Mouse (Mus musculus) midbrain, embryonic 14.5 days (tissue): Measurements from ENCODE around the gene Dio3. TPM values are rescaled to one million over a fixed set of nuclear protein-coding genes. Genes with fewer than 3 reads are reported as not detected.

Experiments used
- ATAC-seq: fragments of 200-750 bp; cut with Nextera tagmentation; 2 replicates; pipeline ENCODE4 v1.8.0; 2017; ENCODE audit warnings: moderate number of reproducible peaks, moderate library complexity; ENCODE audit not compliant: low FRiP score, low TSS enrichment
- DNase-seq: peaks from one replicate; pipeline ENCODE4 v3.0.0-alpha.2; 2015
- H3K27ac ChIP-seq: fragments of 300-500 bp; sonication (generic); replicated peaks from 2 replicates; pipeline ENCODE4 v1.5.1; 2014; ENCODE audit warnings: mild to moderate bottlenecking, low read depth, low read length, moderate library complexity
- H3K27me3 ChIP-seq: fragments of 300-500 bp; sonication (generic); 2 replicates; pipeline ENCODE4 v1.6.1; 2014; ENCODE audit warnings: low read length, control low read depth, mixed read lengths; ENCODE audit not compliant: control insufficient read depth, insufficient read depth
- H3K36me3 ChIP-seq: fragments of 300-500 bp; sonication (generic); 2 replicates; pipeline ENCODE4 v1.6.1; 2014; ENCODE audit warnings: low read length, control low read depth; ENCODE audit not compliant: control insufficient read depth, insufficient read depth
- H3K4me1 ChIP-seq: fragments of 300-500 bp; sonication (generic); 2 replicates; pipeline ENCODE4 v1.6.1; 2014; ENCODE audit warnings: mild to moderate bottlenecking, antibody characterized with exemption, low read length, control low read depth; ENCODE audit not compliant: control insufficient read depth, insufficient read depth
- H3K4me2 ChIP-seq: fragments of 300-500 bp; sonication (generic); 2 replicates; pipeline ENCODE4 v1.6.1; 2014; ENCODE audit warnings: mild to moderate bottlenecking, low read length, moderate library complexity
- H3K4me3 ChIP-seq: fragments of 300-500 bp; sonication (generic); replicated peaks from 2 replicates; pipeline ENCODE4 v1.5.1; 2014; ENCODE audit warnings: low read depth, low read length
- H3K9ac ChIP-seq: fragments of 300-500 bp; sonication (generic); replicated peaks from 2 replicates; pipeline ENCODE4 v1.6.1; 2014; ENCODE audit warnings: mild to moderate bottlenecking, low read length, moderate library complexity
- H3K9me3 ChIP-seq: fragments of 300-500 bp; sonication (generic); 2 replicates; pipeline ENCODE4 v1.6.1; 2016; ENCODE audit warnings: low read length, control low read depth, mixed read lengths; ENCODE audit not compliant: control insufficient read depth
- WGBS: fragments of 180-500 bp; shearing (Covaris S2); extraction: QIAGEN DNeasy Blood & Tissue Kit; methylation state at CpG from one replicate; pipeline ENCODE4 v1.1.7; 2014; 5-methylcytosine and 5-hydroxymethylcytosine counted together
- polyA plus RNA-seq: library from polyadenylated mRNA; unstranded; fragments of >200 nt; fragmentation: Nextera tagmentation; extraction: Ambion mirVana; gene quantifications from 2 replicates; pipeline ENCODE4 v1.2.1, GENCODE M21; 2014

Dio3 gene
- polyA plus RNA-seq, 1 experiment from 2014 or later = 0.30 TPM

DNA sequence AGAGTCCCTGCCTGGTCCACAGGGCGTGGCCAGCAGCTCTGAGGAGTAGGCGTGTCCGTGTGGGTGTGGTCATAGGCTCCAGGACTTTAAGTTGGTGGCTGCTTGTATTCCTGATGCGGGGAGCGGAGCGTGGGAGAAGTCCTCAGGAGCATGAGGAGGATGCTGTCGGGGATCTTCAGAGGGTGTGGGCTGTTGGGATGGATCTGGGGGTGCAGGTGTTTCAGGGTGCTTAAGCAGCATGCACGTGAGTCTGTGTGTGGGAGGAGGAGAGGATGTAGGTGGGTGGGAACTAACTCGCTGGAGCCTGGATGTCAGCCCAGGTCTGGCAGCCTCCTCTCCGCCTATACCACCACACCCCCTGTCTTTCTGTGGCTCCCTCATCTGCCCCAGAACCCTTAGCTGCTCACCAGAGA, 26.7 kb upstream of the Dio3 start:
- Histone ChIP-seq H3K27me3 (no peaks in the 10 kb centered on the region), H3K4me3 (no peak overlapping the region), H3K36me3 (no peaks in the 10 kb centered on the region), H3K9ac (no peak overlapping the region), H3K4me2 (no peak overlapping the region), H3K27ac (no peak overlapping the region), H3K9me3 (no peaks in the 10 kb centered on the region), H3K4me1 (0 out of 2 replicates have a peak, but pooled peaks cover 5% of the 10 kb centered on the region)
- WGBS = 31% methylated on average over 10 of the region's 10 CpGs
- DNase-seq (no peak), ATAC-seq (no peak)

DNA sequence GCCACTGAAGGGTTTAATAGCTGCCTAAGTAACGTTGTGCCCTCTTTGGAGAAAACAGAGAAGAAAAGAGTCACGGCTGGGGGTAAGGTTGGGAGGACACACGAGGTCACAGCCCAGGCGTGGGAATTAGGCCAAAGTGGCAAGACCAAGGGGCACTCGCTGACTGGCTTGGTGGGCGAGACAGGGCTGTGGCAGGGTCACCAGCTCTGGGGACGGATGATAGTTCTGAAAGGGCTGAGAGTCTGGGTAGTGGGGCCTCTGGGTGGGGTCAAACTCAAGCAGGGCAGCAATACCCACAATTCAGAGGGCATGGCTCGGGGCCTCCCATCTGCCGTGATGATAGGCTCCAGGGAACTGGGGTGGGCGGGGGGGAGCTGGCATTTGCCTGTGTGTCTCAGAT, 23.1 kb upstream of the Dio3 start:
- H3K36me3 ChIP-seq = no peaks in the 10 kb centered on the region
- no peaks in the 10 kb centered on the region for H3K27me3 ChIP-seq
- no peak overlapping the region for H3K9ac ChIP-seq
- ATAC-seq (no peak), DNase-seq (no peak)
- no peak overlapping the region for H3K4me3 ChIP-seq
- H3K9me3 ChIP-seq = no peaks in the 10 kb centered on the region
- H3K4me2 ChIP-seq = no peak overlapping the region
- WGBS = 59% methylated on average over 10 of the region's 10 CpGs
- no peak overlapping the region for H3K27ac ChIP-seq
- H3K4me1 ChIP-seq = 0 out of 2 replicates have a peak, but pooled peaks cover 5% of the 10 kb centered on the region

DNA sequence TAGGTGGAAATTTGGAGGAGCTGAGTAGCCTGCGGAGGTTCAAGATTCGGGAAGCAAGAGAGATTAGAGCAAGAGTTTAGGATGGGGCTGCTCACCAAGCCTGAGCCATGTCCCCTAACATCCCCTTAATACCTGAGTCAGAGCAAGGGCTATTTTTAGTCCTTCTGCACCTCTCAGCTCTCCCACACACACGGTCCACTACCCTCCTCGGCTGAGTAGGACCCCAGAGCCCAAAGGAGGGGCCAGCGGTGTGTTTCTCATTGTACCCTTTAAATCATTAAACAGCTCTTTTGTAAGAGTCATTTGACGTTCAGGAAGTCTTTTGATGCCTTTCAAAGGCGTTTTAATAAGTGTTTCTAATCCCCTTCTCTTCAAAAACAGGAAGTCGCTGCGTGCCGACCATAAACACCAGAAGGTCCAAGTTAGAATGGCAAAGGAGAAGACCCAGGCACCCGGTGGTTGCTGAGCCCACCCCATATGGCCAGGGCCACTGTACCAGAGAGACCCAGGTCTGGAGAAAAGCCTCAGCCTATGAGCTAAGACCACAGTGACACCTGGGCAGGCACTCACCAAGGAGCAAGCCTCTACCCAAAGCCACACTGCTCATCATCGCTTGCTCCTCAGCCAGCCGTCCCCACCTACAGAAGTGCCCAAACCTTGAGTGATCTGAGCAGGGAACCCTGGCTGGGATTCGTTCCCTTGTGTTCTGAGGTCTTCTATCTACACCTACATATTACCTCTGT, 22.2 kb upstream of the Dio3 start:
- Histone ChIP-seq H3K9ac (no peak overlapping the region), H3K36me3 (no peaks in the 10 kb centered on the region), H3K27me3 (no peaks in the 10 kb centered on the region), H3K4me1 (0 out of 2 replicates have a peak, but pooled peaks cover 5% of the 10 kb centered on the region), H3K4me3 (no peak overlapping the region), H3K9me3 (no peaks in the 10 kb centered on the region), H3K27ac (no peak overlapping the region), H3K4me2 (no peak overlapping the region)
- DNase-seq (no peak), ATAC-seq (no peak)
- 36% methylated on average over 14 of the region's 14 CpGs for WGBS

DNA sequence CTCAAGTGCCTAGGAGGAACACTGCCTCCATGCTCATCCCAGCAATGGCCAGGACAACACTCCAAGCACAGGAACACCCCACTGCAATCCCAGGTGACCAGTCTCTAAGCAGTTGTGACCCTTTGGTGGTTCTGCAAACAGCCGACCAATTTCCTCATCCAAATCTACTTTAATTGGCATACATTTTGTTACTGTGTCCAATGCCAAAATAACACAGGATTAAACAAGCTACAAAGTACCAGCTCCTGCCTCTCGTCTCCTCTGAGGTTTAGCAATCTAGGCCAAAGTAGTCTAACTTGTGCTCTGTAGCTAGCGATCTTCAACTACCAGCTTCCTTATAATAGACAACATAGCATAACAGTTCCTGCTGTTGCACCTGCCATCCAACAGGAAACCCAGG, 10.6 kb upstream of the Dio3 start:
- no peaks in the 10 kb centered on the region for H3K27me3 ChIP-seq
- ATAC-seq (no peak), DNase-seq (no peak)
- no peaks in the 10 kb centered on the region for H3K9me3 ChIP-seq
- 82% methylated on average over 3 of the region's 3 CpGs for WGBS
- H3K36me3 ChIP-seq = no peaks in the 10 kb centered on the region
- no peak overlapping the region for H3K4me3 ChIP-seq
- H3K4me2 ChIP-seq = no peak overlapping the region
- H3K27ac ChIP-seq = no peak overlapping the region
- no peak overlapping the region for H3K9ac ChIP-seq
- H3K4me1 ChIP-seq = no peaks in the 10 kb centered on the region

DNA sequence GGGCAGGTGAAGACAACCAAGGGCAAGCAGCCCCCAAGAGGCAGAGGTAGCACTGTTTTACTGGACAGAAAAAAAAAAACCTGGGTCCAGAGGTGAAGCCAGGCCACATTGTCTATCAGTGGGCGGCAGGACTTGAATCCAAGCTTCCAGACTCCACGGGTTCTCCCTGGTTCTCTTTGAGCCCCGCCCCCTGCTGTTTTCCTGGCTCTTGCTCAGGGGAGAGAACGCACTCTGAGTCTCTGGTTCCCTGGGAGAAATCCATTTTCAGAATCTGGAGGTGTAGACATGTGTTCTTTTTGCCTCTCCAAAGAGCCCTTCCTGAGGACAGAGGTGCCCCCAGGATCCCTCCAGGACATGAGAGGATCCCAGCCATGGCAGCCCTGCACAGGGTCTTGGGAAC, 9.2 kb upstream of the Dio3 start:
- ATAC-seq (no peak), DNase-seq (no peak)
- 70% methylated on average over 4 of the region's 4 CpGs for WGBS
- Histone ChIP-seq H3K27ac (no peak overlapping the region), H3K4me1 (no peaks in the 10 kb centered on the region), H3K4me2 (no peak overlapping the region), H3K4me3 (no peak overlapping the region), H3K27me3 (0 out of 2 replicates have a peak, but pooled peaks cover 2% of the 10 kb centered on the region), H3K9me3 (no peaks in the 10 kb centered on the region), H3K9ac (no peak overlapping the region), H3K36me3 (no peaks in the 10 kb centered on the region)

DNA sequence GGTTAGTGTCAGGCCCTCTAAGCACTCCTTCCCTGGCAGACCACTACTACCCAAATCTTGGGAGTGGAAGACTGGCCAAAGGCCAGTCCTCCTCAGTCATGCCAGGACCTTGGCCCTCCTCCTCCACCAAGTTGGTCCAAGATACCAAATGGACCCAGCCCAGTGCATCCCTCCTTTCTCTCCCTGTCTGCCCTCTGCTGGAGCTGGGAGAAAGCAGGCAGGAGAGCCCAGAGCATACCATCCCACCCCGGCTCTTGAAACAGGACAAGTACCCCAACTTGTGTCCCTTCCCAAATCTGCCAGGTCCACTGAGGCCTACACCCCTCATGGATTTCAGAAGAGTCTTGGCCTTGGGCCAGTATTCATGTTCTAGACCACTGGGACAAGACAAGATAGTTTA, 2.8 kb upstream of the Dio3 start:
- ATAC-seq (no peak), DNase-seq (no peak)
- Histone ChIP-seq H3K36me3 (no peaks in the 10 kb centered on the region), H3K4me1 (no peaks in the 10 kb centered on the region), H3K9ac (no peak overlapping the region), H3K27me3 (peaks cover 57% of the 10 kb centered on the region), H3K4me2 (no peak overlapping the region), H3K9me3 (no peaks in the 10 kb centered on the region), H3K4me3 (no peak overlapping the region), H3K27ac (no peak overlapping the region)
- 38% methylated on average over 1 of the region's 1 CpGs for WGBS

DNA sequence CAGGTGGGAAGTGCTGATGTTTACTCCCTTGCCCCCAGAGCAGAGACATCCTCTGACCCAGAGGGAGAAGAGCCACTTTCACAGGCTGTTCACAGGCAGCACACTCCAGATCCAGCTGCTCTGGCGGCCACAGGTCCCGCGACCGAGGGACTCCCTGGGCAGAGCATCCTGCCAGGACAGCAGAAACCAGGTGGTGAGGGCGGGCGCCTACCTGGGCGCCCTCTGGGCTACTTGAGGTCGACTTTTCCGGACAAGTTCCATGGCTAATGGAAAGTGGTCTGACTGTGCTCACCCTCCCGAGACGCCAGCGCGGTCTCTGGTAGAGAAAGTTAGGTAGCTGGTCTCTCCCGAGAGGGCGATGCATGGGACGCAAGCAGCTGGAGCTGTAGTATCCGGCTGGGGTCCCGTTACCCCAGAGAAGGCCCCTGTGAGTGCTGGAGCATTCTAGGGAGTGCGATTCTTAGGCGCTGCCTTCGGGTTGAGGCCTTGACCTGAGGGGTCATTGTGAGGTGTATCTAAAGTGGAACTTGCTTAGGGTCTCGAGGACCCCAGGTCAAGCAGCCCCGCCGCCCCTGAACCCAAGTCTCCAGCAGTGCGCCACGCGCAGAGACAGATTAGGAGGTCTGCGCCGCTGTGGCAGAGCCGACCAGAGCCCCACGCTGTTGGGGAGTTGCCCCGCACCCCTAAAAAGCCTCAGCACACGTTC, 1.5 kb upstream of the Dio3 start:
- Histone ChIP-seq H3K27ac (no peak overlapping the region), H3K4me3 (peak overlapping the region; percentile 41), H3K9ac (no peak overlapping the region), H3K4me2 (peak overlapping the region; percentile 63), H3K4me1 (no peaks in the 10 kb centered on the region), H3K27me3 (peaks cover 71% of the 10 kb centered on the region), H3K36me3 (no peaks in the 10 kb centered on the region), H3K9me3 (no peaks in the 10 kb centered on the region)
- ATAC-seq (no peak), DNase-seq (no peak)
- 3% methylated on average over 33 of the region's 33 CpGs for WGBS

DNA sequence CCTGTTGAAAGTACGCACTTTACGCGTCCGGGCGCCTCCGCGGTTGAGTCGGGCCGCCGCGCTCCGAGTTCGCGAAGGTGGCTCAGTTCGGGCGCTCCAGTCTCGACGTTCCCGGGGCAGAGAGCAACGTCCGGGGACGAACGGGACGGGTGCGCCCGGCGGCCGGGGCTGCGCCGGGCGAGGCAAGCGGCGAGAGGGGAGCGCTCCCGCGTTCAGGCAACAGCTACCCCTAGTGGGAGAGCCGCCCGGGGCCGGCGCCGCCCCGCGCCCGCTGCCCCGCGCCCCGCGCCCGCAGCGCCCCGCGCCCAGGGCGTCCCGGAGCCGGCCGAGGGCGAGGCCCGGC, 932 bp upstream of the Dio3 start:
- peak; percentile 59 for DNase-seq
- H3K9ac ChIP-seq = peak overlapping the region; percentile 16; the same call in 1 of the 2 replicates
- no peak for ATAC-seq

DNA sequence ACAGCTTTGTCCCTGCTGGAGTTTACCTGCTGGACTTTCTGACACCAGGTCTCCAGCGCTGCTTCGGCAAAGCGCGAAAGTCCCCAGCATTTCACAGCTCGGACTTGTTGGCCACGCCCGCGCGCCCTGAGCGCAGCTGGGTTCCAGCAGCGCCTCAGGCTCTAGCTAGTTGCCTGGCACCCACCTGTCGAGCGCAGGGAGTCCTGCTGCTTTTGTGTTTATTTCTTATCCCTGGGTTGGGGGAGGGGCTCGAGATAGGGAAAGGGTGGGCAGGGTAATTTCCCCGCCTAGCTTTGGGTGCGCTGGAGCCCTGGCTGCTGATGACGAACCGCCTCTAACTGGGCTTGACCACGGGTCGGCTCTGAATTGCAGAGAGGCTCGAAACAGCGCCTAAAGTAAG, 1.5 kb downstream of the Dio3 start:
- peaks cover 91% of the 10 kb centered on the region for H3K27me3 ChIP-seq
- WGBS = under 1% methylated on average over 22 of the region's 22 CpGs
- H3K4me1 ChIP-seq = no peaks in the 10 kb centered on the region
- ATAC-seq (no peak), DNase-seq (no peak)
- H3K4me3 ChIP-seq = no peak overlapping the region
- H3K27ac ChIP-seq = no peak overlapping the region
- H3K36me3 ChIP-seq = no peaks in the 10 kb centered on the region
- no peaks in the 10 kb centered on the region for H3K9me3 ChIP-seq
- no peak overlapping the region for H3K4me2 ChIP-seq
- H3K9ac ChIP-seq = no peak overlapping the region

More for the DNA sequence above, 932 bp upstream of the Dio3 start:
- Histone ChIP-seq H3K4me3 (peak overlapping the region; percentile 41), H3K36me3 (no peaks in the 10 kb centered on the region), H3K27me3 (peaks cover 76% of the 10 kb centered on the region), H3K27ac (no peak overlapping the region), H3K9me3 (no peaks in the 10 kb centered on the region), H3K4me1 (no peaks in the 10 kb centered on the region), H3K4me2 (peak overlapping the region; percentile 63)
- under 1% methylated on average over 58 of the region's 58 CpGs for WGBS
